Mouse (Mus musculus): Measurements from ENCODE around the gene Sult5a1.

The Sult5a1 gene

DNA sequence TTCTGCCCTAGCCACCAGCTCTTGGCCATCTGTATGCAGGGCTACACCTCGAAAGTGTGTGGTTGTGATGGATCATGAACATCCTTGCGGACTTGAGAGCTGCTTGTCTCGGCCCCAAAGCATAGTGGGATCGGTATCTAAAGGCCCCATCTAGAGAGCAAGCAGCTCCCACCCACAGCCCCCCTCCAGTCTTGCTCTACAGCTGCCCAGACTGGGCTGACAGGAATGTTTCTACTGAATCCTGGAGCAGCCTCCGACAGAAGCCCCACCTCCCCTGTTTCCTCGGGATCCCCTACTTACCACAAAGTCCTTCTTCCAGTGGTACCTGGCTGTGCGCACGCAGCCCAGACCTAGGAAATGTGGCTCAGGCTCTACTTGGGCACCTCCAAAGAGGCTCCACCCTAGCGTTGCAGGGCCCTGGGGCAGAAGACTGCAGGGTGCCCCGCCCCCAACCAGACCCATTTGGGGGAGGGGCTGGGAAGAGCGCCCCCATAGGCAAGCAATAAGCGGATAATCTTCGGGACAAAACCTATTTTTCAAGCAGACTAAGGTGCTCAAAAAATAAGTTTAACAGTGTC is at the start of gene Sult5a1:
TSS of gene Sult5a1 (minus strand) at position 428 of the 578 bp plus-strand sequence.
- no peak for DNase-seq (ENCODE audit: low read depth)

DNA sequence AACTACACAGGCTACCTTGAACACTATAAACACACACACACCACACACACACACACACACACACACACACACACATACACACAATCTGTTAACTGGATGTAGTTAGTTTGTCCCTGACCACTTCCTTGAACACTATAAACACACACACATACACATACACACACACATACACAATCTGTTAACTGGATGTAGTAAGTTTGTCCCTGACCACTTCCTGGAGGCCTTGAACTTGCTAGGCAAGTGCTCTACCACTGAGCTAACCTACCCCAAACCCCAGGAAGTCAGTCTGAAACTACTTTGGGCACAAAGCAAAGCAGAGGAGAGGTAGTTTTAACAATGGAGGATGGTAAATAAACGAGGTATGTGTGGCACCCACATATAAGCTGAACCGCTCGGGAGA is 45.5 kb upstream of the Sult5a1 start:
- no peak for DNase-seq (ENCODE audit: low read depth)

DNA sequence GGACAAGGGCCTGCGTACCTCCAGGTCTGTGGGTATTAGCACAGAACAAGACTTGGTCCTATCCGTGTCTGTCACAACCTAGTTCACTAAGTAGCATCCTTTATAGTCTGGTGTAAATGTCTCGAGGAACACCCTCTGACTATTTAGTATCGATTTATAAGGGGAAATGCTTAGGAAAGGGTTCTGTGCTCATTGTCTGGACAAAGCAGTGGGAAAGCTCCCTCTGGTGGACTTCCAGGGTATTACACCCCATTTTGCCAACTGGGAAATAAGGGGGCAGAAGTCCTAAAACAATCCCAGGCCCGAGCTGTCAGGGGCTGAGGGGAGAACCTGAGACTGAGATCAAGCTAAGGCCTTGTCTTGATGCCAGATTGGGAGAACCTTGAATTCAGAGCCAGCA is 44.2 kb upstream of the Sult5a1 start:
- DNase-seq (ENCODE audit: low read depth): peak; percentile 73

DNA sequence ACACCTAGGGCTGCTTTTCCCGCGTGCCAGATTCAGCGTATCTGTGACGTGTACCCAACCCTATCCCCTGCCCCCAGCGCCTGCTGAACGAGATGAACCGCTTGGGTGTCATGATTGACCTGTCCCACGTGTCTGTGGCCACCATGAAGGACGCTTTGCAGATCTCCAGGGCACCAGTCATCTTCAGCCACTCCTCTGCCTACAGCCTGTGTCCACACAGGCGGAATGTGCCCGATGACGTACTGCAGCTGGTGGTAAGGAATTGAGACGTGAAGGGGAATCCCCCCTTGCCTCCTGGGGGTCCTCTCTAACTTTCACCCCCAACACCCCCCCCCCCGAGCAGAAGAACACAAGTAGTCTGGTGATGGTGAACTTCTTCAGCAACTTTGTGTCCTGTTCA is 41.7 kb upstream of the Sult5a1 start:
- no peak for DNase-seq (ENCODE audit: low read depth)

GRCm38 (mm10) chr8:123197016-123197415 is 38.9 kb upstream of the Sult5a1 start:
- DNase-seq (ENCODE audit: low read depth): peak; percentile 28

GRCm38 (mm10) chr8:123193771-123194170 is 35.7 kb upstream of the Sult5a1 start:
- no peak for DNase-seq (ENCODE audit: low read depth)

DNA sequence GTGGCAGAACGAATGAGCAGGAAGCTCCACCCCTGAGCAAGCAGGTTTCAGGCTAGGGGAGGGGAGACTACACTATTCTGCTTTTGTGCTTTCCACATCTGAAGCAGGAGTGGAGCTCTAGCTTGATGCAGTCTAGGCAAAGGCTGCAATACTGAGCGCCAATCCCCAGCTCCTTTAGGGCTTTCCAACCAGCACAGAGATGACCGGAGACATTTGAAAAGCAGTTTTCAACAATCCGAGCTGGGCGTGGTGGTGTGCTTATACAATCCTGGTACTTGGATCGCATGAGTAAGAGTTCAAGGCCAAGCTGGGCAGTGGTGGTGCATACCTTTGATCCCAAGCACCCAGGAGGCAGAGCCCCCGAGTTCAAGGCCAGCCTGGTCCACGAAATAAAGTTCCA is 33.8 kb upstream of the Sult5a1 start:
- DNase-seq (ENCODE audit: low read depth): no peak

DNA sequence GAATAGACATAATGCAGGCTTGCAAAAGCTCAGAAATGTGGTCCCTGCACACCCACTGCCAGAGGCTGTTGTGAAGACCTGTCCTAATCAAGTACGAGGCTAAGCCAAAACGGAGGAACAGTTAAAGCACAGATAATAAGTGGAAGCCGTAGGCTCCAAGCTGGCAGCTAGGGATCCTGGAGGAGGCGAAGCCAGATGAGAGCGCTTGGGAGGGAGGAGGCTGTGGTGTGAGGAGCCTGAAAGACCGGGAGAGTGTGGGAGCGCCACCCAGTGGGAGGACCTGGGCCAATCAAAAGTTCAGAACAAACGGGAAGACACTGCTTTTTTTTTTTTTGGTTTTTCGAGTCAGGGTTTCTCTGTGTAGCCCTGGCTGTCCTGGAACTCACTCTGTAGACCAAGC is 32.6 kb upstream of the Sult5a1 start:
- peak; percentile 62 for DNase-seq (ENCODE audit: low read depth)

- DNase-seq (ENCODE audit: low read depth): no peak
These were observed 30.7 kb upstream of the Sult5a1 start for GRCm38 (mm10) chr8:123188841-123189240.

- DNase-seq (ENCODE audit: low read depth): no peak
These were observed 29.9 kb upstream of the Sult5a1 start for GRCm38 (mm10) chr8:123188006-123188405.

DNA sequence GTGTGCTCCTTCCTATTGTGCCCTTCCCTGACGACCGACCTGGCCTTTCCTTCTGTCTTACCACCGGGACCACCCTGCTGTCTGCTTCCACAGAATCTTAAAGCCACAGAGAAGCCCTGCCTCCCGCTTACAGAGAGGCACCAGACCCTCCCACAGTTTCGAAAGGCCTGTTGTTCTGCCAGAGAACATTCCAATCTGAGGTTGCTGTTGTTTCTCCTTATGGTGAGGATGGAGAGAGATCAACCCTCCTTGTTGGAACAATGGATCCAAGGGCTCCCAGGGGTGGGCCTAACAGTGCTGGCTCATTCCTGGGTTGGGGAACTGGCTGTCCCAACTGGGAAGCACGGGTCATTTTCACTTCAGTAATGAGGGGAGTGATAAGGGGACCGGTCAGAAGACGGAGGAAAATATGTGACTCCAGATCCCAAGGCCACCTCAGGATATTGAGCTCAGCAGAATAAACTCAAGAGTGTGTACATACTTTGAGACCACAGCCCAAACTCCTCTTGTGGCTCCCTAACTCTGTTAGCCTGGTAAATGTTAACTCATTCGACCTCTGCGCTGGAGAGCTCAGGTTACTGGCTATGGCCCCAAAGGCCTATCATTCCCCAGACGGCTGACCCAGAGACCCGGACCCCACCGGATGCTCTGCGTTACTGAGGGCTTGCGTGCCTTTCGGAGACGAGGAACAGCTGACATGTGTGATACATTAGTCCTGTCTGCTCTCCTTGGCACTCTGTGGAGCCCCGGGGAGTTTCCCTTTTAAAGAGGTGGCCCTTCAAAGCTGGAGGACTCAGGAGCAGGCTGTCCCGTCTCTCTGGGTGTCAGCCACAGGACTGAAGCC is 27.7 kb upstream of the Sult5a1 start, which contains the start of gene Dpep1:
TSS of gene Dpep1 (plus strand) at position 677 of the 844 bp plus-strand sequence.
- no peak for DNase-seq (ENCODE audit: low read depth)

- DNase-seq (ENCODE audit: low read depth): no peak
These were observed 23.3 kb upstream of the Sult5a1 start for GRCm38 (mm10) chr8:123181391-123181790.

GRCm38 (mm10) chr8:123156070-123156773 is 1.9 kb downstream of the Sult5a1 start:
- no peak for DNase-seq (ENCODE audit: low read depth)

DNA sequence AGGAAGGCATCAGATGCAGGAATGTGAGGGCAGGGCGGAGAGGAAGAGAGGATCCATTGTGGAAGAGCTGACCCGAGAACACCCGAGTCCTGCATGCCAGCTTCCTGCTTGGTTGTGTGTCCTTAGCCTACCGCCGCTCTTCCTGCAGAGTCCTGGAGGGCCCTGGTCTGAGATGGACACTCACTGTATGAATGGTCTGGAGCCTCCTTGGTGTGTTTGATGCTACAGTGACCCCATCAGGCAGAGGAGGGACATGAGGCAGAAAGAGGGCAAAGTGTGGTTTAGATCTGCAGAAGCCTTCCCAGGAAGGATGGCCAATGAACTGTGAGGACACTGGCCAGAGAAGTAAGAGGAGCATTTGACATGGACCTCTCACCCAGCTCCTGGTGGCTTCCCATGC is 2.9 kb downstream of the Sult5a1 start:
- no peak for DNase-seq (ENCODE audit: low read depth)

DNA sequence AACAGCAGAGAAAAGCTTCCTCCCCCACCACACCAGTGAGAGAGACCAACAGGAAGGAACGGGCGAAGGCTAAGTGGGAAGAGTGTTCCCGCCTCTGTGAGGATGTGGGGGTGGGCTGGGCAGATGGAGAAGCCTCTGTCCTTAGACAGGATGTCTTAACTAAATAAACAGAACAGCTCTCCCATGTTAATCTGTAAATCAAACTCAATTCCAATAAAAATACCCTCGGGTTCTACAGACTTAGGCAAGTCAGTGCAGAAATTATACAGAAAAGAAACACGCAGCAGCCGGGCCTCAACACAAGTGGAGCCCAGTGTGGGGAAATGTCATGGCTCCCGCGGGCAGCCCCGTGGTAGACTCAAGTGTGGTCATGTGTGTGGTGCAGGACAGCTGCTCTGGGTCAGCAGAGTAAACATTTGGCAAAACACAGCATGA is 7.4 kb downstream of the Sult5a1 start:
- DNase-seq (ENCODE audit: low read depth): no peak

DNA sequence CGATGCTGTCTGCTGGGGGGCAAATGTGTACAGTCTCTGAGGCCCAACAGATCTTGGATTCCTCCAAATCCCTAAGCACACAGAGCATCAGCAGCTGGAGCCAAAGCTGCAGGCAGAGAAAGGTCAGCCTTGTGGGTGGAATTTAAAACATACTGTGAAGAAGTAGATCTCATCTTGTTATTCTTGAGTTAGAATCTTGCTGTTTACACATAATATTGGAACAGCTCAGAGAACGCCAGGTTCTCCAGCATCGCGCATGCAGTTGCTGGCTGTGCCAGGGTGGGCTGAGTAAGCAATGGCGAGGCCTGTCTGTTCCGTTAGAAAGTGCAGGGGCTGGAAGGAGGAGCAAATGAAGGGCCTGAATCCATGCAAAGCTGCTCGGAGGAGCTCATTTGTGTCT is 11.7 kb downstream of the Sult5a1 start:
- no peak for DNase-seq (ENCODE audit: low read depth)

DNA sequence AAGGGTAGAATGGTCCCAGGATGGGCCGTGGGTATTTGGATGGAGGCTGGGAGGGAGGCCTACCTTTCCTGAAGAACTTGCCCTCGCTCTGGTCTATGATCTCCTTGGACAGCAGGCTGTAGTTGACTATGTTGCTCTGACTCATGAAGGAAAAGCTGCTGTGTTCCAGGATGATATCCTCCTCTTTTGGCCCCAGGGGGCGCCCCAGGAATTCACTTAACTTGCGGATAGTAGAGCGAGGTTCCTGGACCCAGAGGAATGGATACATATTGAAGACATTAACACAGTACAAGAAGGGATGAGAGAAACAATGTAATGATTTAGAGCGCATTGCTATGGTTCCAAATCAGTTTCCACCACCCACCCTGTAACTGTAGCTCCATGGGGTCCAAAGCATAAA is 12.8 kb downstream of the Sult5a1 start:
- peak; percentile 42 for DNase-seq (ENCODE audit: low read depth)

DNA sequence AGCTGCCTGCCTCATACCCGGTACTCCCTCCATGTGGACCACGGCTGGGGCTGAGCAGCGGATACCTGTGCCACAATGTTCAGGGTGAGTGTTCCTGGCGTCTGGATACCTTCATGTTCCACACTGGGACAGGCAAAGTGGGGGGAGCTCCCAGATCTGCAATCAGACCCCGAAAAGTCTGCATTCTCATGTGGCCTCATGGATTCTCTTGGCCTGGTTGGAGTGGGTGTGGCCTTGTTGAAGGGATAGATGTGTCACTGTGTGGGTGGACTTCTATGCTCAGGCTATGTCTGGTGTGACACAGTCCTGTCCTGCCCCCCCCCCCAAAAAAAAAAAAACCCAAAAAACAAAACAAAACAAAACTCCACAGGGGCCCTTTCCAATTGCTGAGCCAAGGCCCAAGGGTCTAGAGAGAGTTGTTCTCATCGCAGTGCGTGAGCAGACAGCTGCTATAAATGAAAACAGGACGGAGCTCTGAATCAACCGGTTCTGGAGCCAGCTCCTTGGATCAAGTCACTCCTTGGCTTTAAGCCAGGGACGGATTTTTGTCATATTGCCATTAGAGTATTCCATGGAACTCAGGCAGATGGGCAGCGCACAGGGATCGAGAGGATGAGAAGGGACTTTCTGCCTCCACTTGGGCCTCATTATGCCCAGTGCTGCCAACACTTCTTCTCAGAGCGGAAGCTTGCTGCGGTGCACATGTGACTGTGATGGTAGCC is 16.2 kb downstream of the Sult5a1 start:
- no peak for DNase-seq (ENCODE audit: low read depth)

GRCm38 (mm10) chr8:123138741-123139140 is 19.4 kb downstream of the Sult5a1 start:
- no peak for DNase-seq (ENCODE audit: low read depth)

DNA sequence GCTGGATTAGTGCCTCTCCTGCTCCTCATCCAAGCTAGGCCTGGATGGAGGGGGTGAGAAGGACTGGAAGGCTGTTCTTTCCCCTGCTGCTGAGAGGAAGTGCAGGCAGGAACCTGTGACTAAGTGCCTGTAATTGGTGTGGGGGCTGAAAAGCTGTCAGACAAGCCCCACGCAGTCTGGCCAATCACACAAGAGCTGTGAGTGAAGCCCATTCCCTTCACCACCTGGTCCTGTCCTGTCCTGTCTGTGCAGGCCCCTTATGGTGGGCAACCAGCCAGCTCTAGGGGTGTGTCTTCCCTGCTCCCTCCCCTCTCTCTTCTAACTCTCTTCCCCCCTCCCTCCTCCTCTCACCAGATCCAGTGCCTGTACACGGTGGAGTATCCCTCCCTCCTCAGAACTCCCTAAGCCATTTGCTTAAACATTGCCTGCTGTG is 20.5 kb downstream of the Sult5a1 start:
- DNase-seq (ENCODE audit: low read depth): no peak

DNA sequence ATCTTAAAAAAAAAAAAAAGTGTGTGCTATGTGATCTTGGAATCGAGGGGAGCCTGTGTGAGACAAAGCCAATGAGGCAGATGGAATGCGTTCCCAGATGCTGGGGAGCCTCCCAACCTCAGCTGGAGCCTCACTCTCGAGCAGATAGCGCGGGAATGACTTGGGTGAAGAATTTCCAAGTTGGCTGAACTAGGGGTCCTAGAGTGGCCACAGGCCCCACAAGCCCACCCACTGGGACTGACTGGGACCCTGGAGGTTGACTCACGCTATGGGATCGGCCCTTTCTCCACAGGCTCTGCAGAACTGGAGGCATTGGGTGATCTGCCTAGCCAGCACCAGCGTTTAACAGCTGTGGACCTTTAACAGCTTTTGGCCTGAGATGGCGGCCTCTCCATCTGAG is 21.8 kb downstream of the Sult5a1 start:
- DNase-seq (ENCODE audit: low read depth): no peak

DNA sequence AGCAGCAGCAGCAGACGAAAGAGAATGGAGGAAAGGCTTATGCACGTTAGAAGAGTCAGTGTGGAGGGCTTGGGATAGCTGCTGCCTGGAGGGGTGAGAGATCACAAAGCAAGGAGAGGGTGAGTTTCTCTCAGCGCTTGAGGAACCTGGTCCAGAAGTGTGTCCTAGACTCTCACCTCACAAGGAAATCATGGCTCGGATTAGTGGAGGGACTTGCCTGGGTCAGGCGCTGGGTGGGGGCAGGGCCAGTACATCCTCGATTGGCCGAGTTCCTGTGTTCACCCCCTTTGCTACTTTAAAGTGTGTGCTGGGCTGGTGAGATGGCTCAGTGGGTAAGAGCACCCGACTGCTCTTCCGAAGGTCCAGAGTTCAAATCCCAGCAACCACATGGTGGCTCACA is 22.3 kb downstream of the Sult5a1 start:
- DNase-seq (ENCODE audit: low read depth): no peak

All from c-Kit-positive CD71-negative TER-119-negative erythroid progenitor cells, embryonic 14.5 days (primary cell).